Mouse (Mus musculus) midbrain, postnatal 0 days (tissue): ENCODE data around the gene Bfsp1. TPM values are rescaled to one million over a fixed set of nuclear protein-coding genes. Genes with fewer than 3 reads are reported as not detected.

ENCODE experiments used
- ATAC-seq: fragments of 200-750 bp; cut with Nextera tagmentation; 2 replicates; pipeline ENCODE4 v1.8.0; 2017; ENCODE audit warnings: moderate number of reproducible peaks, mild to moderate bottlenecking, moderate TSS enrichment, moderate library complexity; ENCODE audit not compliant: low FRiP score
- DNase-seq: peaks from one replicate; pipeline ENCODE4 v3.0.0-alpha.2; 2015; ENCODE audit warnings: low spot score
- H3K27ac ChIP-seq: fragments of 300-500 bp; sonication (generic); 2 replicates; pipeline ENCODE4 v1.5.1; 2014; ENCODE audit warnings: low read depth, mild to moderate bottlenecking, low read length, mixed read lengths
- H3K27me3 ChIP-seq: fragments of 300-500 bp; sonication (generic); 2 replicates; pipeline ENCODE4 v1.6.1; 2014; ENCODE audit warnings: low read length, control low read depth, mixed read lengths; ENCODE audit not compliant: insufficient read depth
- H3K36me3 ChIP-seq: fragments of 300-500 bp; sonication (generic); 2 replicates; pipeline ENCODE4 v1.6.1; 2014; ENCODE audit warnings: low read length, control low read depth, mixed read lengths; ENCODE audit not compliant: insufficient read depth
- H3K4me1 ChIP-seq: fragments of 300-500 bp; sonication (generic); 2 replicates; pipeline ENCODE4 v1.6.1; 2014; ENCODE audit warnings: mild to moderate bottlenecking, control low read depth, antibody characterized with exemption, low read length, mixed read lengths; ENCODE audit not compliant: insufficient read depth
- H3K4me2 ChIP-seq: fragments of 300-500 bp; sonication (generic); 2 replicates; pipeline ENCODE4 v1.6.1; 2014; ENCODE audit warnings: low read depth, mild to moderate bottlenecking, low read length, mixed read lengths; ENCODE audit not compliant: poor library complexity, severe bottlenecking
- H3K4me3 ChIP-seq: fragments of 300-500 bp; sonication (generic); 2 replicates; pipeline ENCODE4 v1.5.1; 2014; ENCODE audit warnings: low read depth, mild to moderate bottlenecking, low read length, moderate library complexity
- H3K9ac ChIP-seq: fragments of 300-500 bp; sonication (generic); replicated peaks from 2 replicates; pipeline ENCODE4 v1.6.1; 2014; ENCODE audit warnings: mild to moderate bottlenecking, low read length, moderate library complexity, mixed read lengths; ENCODE audit not compliant: poor library complexity, severe bottlenecking
- H3K9me3 ChIP-seq: fragments of 300-500 bp; sonication (generic); 2 replicates; pipeline ENCODE4 v1.6.1; 2016; ENCODE audit warnings: low read length, control low read depth
- CTCF ChIP-seq: IDR thresholded peaks from 2 replicates; pipeline ENCODE4 v1.5.1; 2016; ENCODE audit warnings: antibody characterized with exemption, mild to moderate bottlenecking
- WGBS: fragments of 180-500 bp; shearing (Covaris S2); extraction: QIAGEN DNeasy Blood & Tissue Kit; methylation state at CpG from one replicate; pipeline ENCODE4 v1.1.7; 2014; 5-methylcytosine and 5-hydroxymethylcytosine counted together
- polyA plus RNA-seq: library from polyadenylated mRNA; unstranded; fragments of >200 nt; fragmentation: Nextera tagmentation; extraction: Ambion mirVana; gene quantifications from 2 replicates; pipeline ENCODE4 v1.2.1, GENCODE M21; 2015
- total RNA-seq: library from RNA; depleted of rRNA; stranded (reverse); fragments of >200 nt; gene quantifications from 2 replicates; pipeline ENCODE4 v1.2.3, GENCODE M21; 2014

The Bfsp1 gene
- total and polyA plus RNA-seq, 2 experiments from 2014 or later = 1.5 to 2.5 TPM

DNA sequence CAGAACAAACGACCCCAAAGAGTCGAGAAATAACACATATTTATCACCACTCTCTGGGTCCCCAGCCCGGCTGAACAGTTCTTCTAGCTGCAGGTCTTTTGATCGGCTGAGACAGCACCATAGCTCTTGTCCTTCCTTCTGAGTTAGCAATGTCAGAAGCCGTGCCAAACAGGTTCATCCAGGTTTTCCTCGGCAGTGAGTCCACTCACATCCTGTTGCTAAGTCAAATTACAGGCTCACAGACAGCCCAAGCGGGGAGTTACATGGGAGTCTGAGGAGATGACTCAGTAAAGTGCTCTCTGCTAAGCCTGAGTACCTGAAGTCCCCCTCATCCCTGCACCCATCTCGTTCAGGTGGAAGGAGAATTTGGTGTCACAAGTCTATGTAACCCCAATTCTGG, 1.6 kb upstream of the Bfsp1 start:
- H3K9ac ChIP-seq = no peak overlapping the region
- H3K27me3 ChIP-seq = no peaks in the 10 kb centered on the region
- 78% methylated on average over 8 of the region's 8 CpGs for WGBS
- H3K36me3 ChIP-seq = no peaks in the 10 kb centered on the region
- ATAC-seq = no peak
- no peak for DNase-seq
- no peak overlapping the region for H3K27ac ChIP-seq
- H3K4me1 ChIP-seq = 0 out of 2 replicates have a peak, but pooled peaks cover 4% of the 10 kb centered on the region
- TF ChIP-seq CTCF = no peak
- no peaks in the 10 kb centered on the region for H3K9me3 ChIP-seq
- H3K4me2 ChIP-seq = no peak overlapping the region
- no peak overlapping the region for H3K4me3 ChIP-seq

DNA sequence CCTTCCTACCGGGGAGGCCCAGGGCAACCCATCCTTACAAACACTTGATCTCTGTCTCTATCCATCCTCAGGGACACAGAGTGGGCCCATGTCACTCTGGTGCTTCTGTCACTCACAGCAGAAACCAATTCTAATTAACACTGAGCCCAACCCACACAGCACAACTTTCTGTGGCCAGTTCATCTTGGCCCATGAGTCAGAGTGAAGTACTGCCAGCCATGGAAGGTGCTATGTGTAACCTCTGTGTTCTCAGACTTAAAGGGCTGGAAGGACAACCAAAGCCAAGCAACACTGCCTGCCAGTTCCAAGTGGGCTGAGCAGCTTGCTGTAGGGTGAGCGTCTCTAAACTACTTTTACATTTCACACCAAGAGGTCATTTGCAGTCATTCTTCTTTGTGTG, 3.8 kb downstream of the Bfsp1 start:
- DNase-seq (no peak), ATAC-seq (no peak)
- no peak overlapping the region for H3K9ac ChIP-seq
- no peak overlapping the region for H3K4me3 ChIP-seq
- no peaks in the 10 kb centered on the region for H3K27me3 ChIP-seq
- TF ChIP-seq CTCF = no peak
- no peak overlapping the region for H3K27ac ChIP-seq
- H3K36me3 ChIP-seq = no peaks in the 10 kb centered on the region
- 0 out of 2 replicates have a peak, but pooled peaks cover 4% of the 10 kb centered on the region for H3K4me1 ChIP-seq
- H3K9me3 ChIP-seq = no peaks in the 10 kb centered on the region
- H3K4me2 ChIP-seq = no peak overlapping the region
- 91% methylated on average over 2 of the region's 2 CpGs for WGBS

DNA sequence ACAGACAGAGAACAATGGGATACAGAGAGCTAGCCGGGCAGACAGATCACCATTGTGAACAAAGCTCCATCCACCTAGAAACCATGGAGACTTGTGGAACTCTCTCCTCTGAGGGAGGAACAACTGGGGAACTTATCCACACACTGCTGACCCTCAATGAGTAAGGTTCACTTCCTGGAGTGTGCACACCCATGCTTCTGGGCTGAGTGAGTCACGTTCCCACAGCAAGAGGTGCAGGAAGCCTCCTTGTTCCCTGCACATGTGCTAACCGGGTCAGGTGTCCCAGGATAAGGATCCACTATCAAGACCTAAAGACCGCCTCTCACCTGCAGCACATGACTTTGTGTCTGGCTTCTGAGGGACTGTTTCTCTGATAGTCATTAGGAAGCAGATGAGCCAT, 9.5 kb downstream of the Bfsp1 start:
- Histone ChIP-seq H3K9me3 (no peaks in the 10 kb centered on the region), H3K4me2 (no peak overlapping the region), H3K36me3 (no peaks in the 10 kb centered on the region), H3K9ac (no peak overlapping the region), H3K27ac (no peak overlapping the region), H3K27me3 (no peaks in the 10 kb centered on the region), H3K4me3 (no peak overlapping the region), H3K4me1 (no peaks in the 10 kb centered on the region)
- DNase-seq (no peak), ATAC-seq (no peak)
- no peak for TF ChIP-seq CTCF
- WGBS = 76% methylated on average over 4 of the region's 4 CpGs

DNA sequence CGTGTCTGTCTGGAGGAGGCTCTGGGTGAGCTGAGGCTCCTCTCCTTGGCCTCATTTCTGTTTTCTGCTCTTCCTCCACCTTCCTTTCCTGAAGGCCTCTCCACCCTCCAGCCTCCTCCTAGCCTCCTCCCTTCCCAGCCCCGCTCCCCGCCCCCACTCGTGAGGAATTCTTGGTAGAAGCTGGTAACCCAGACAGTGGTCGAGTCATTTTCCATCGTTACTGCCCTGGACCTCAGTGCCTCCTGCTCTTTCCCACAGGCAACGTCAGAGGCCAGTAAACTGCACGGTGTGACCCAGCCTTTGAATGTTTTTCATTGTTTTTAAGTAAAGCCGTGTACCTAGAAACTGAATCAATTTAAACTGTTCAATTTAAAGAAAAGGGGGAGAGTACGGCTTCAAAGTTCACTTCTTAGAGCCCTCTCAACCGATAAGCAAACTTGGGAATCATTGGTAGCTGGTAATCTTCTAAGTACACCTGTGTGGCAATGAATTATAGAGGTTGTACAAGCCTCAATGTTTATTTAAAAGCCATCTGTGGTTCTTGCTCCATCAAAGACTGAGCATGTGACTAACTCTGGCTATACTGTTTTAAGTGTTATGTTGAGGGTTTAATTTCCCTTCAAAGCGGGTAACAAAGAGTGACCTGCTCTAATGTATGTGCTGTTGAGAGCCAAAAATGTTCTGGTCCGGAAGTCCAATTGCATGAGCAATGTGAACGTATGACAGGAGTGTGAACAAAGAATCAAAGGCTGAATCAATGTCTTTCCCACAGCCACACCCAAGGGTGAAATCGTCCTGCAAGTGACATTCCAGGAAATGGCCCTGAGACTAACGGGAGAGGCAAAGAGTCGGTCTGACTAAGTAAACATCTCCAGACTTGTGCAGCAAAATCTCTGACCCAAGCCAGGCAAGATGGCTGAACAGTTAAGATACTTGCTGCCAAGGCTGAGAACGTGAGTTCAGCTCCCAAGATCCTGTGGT, 10.4 kb downstream of the Bfsp1 start:
- no peak overlapping the region for H3K4me3 ChIP-seq
- H3K9me3 ChIP-seq = no peaks in the 10 kb centered on the region
- 72% methylated on average over 18 of the region's 18 CpGs for WGBS
- H3K9ac ChIP-seq = no peak overlapping the region
- no peaks in the 10 kb centered on the region for H3K4me1 ChIP-seq
- no peak for DNase-seq
- no peak for TF ChIP-seq CTCF
- no peak for ATAC-seq
- no peaks in the 10 kb centered on the region for H3K27me3 ChIP-seq
- no peaks in the 10 kb centered on the region for H3K36me3 ChIP-seq
- H3K4me2 ChIP-seq = no peak overlapping the region
- H3K27ac ChIP-seq = no peak overlapping the region

DNA sequence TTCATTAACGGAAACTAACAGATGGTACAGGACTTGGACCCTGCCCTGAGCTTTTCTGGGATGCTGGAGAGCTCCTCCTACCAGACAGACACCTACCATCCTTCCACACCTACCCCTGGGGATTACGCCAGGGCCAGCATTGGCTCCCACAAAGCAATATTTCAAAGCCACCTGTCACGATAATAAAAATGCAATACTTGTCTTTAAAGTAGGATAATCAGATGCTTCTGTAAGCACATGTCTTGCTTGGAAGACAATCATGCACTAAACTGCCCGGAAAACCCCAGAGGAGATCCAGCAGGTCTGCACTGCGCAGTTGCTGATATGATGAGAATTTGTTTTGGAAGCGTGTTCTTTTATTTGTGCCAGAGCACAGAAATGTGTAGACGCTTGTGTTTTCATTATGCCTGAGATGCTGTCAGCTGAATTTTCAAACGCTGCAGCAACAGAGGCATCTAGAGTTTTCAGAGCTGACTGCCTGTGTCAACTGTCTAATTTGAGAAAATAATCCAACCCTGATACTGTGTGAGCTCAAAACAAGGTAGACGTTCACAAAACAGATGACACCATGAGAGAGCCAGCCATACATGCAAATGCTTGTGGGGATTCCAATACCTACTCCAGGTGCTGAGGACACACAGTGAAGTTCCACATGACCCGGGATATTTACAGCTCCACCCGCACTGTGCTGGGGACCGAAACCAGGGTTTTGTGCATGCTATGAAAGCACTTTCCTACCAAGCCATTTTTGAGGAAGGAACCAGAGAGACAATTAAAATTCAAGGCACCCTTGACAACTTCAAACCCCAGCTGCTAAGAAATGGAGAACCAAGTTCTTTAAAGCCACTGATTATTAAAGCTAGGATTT, 11.4 kb downstream of the Bfsp1 start:
- Histone ChIP-seq H3K4me2 (no peak overlapping the region), H3K4me3 (no peak overlapping the region), H3K27ac (peak overlapping the region; percentile 7; the same call in 1 of the 2 replicates), H3K36me3 (no peaks in the 10 kb centered on the region), H3K9ac (no peak overlapping the region), H3K4me1 (no peaks in the 10 kb centered on the region), H3K27me3 (no peaks in the 10 kb centered on the region), H3K9me3 (no peaks in the 10 kb centered on the region)
- no peak for TF ChIP-seq CTCF
- ATAC-seq (no peak), DNase-seq (peak; percentile 34)
- 65% methylated on average over 12 of the region's 12 CpGs for WGBS
